Mouse (Mus musculus) ES-E14 (cell line): ENCODE data around the gene Mafg.

ENCODE experiments used
- CHD2 ChIP-seq: IDR thresholded peaks from 2 replicates; pipeline ENCODE4 v1.6.1; 2014; ENCODE audit warnings: mild to moderate bottlenecking, low read depth, low read length, inconsistent platforms
- ZC3H11A ChIP-seq: IDR thresholded peaks from 2 replicates; pipeline ENCODE4 v1.6.1; 2012; ENCODE audit warnings: low read depth, mild to moderate bottlenecking, inconsistent platforms, low read length, borderline replicate concordance
- ZNF384 ChIP-seq: IDR thresholded peaks from 2 replicates; pipeline ENCODE4 v1.6.1; 2012; ENCODE audit warnings: low read depth, low read length, inconsistent platforms

GRCm38 (mm10) chr11:120605667-120606066, 27.7 kb downstream of the Mafg start:
- TF ChIP-seq ZC3H11A (no peak), ZNF384 (no peak), CHD2 (no peak)
